Comparison of ENCODE assay signal across 10 mouse cellular contexts in the genomic region with DNA sequence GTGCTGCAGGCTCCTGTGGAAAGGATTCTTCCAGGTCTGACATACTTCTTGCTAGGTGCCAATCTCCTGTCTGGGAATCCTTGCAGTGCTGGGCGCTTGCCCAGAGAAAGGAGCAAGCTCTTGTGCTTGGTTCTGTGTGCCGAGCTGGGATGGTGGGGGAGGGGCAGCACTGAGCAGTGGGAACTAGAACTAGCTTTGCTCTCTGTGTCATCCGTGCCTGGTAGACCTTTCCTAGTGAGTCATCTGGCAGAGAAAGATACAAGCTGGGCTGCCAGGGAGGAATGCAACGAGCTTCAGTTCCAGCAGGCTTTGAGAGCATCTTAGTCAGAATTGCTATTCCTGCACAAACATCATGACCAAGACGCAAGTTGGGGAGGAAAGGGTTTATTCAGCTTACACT.
DNase-seq lines count a peak whose midpoint lies in the region; ATAC-seq and TF ChIP-seq lines count a peak whose summit lies in the region.
"Had no signal": no experiment of that assay in that cellular context is flagged by ENCODE, and none has a peak within 500 bp of the region (broad histone marks: within the 10 kb centered on the region; RNA-seq: fewer than 3 reads in every experiment).

No protein-coding gene starts in this region.

- no peak for ATAC-seq in hindbrain, postnatal 0 days
- no peak for ATAC-seq in hindbrain, embryonic 16.5 days
- ATAC-seq in kidney, embryonic 14.5 days (ENCODE audit: low FRiP score, low TSS enrichment): no peak
- ATAC-seq in hindbrain, embryonic 13.5 days (ENCODE audit: low FRiP score): no peak

- H3K4me2 ChIP-seq in hindbrain, postnatal 0 days (ENCODE audit: low read depth, low read length): no peak overlapping the region
- no peak overlapping the region for H3K4me2 ChIP-seq in hindbrain, embryonic 16.5 days (ENCODE audit: low read length)
- no peak overlapping the region for H3K4me2 ChIP-seq in kidney, embryonic 14.5 days (replicated peaks; ENCODE audit: low read depth, low read length)
- H3K4me2 ChIP-seq in hindbrain, embryonic 13.5 days: no peak overlapping the region
- H3K4me2 ChIP-seq: limb, embryonic 13.5 days; neural tube, embryonic 13.5 days had no signal

- H3K36me3 ChIP-seq in hindbrain, postnatal 0 days (ENCODE audit: insufficient read depth, low read length): no peaks in the 10 kb centered on the region
- H3K36me3 ChIP-seq in hindbrain, embryonic 16.5 days (ENCODE audit: control insufficient read depth, insufficient read depth, low read length): no peaks in the 10 kb centered on the region
- H3K36me3 ChIP-seq in kidney, embryonic 14.5 days (ENCODE audit: control insufficient read depth, insufficient read depth, low read length): no peaks in the 10 kb centered on the region
- H3K36me3 ChIP-seq in hindbrain, embryonic 13.5 days: no peaks in the 10 kb centered on the region
- H3K36me3 ChIP-seq: limb, embryonic 13.5 days; neural tube, embryonic 13.5 days had no signal

- no peak for TF ChIP-seq CTCF in hindbrain, postnatal 0 days (IDR thresholded peaks at IDR 0.05; ENCODE audit: low read depth)

- H3K27me3 ChIP-seq in hindbrain, postnatal 0 days (ENCODE audit: insufficient read depth, low read length): no peaks in the 10 kb centered on the region
- H3K27me3 ChIP-seq in hindbrain, embryonic 16.5 days (replicated peaks; ENCODE audit: control insufficient read depth, insufficient read depth, low read length): no peaks in the 10 kb centered on the region
- H3K27me3 ChIP-seq in kidney, embryonic 14.5 days (ENCODE audit: control insufficient read depth, insufficient read depth, low read length): no peaks in the 10 kb centered on the region
- no peaks in the 10 kb centered on the region for H3K27me3 ChIP-seq in hindbrain, embryonic 13.5 days
- H3K27me3 ChIP-seq: limb, embryonic 13.5 days; neural tube, embryonic 13.5 days had no signal

- no peak overlapping the region for H3K9ac ChIP-seq in hindbrain, postnatal 0 days (replicated peaks; ENCODE audit: low read length)
- no peak overlapping the region for H3K9ac ChIP-seq in hindbrain, embryonic 16.5 days (ENCODE audit: low read depth, low read length)
- H3K9ac ChIP-seq in kidney, embryonic 14.5 days (ENCODE audit: low read depth, low read length): no peak overlapping the region
- no peak overlapping the region for H3K9ac ChIP-seq in hindbrain, embryonic 13.5 days
- H3K9ac ChIP-seq: limb, embryonic 13.5 days; neural tube, embryonic 13.5 days had no signal

- 36% methylated on average over 5 of the region's 5 CpGs for whole genome bisulfite sequencing in hindbrain, postnatal 0 days
- 38% methylated on average over 5 of the region's 5 CpGs for WGBS in hindbrain, embryonic 16.5 days
- WGBS in kidney, embryonic 14.5 days: 49% methylated on average over 5 of the region's 5 CpGs
- WGBS in hindbrain, embryonic 13.5 days: 50% methylated on average over 5 of the region's 5 CpGs

- DNase-seq in hindbrain, postnatal 0 days (ENCODE audit: low spot score): peak; percentile 28
- DNase-seq in adrenal gland, postnatal 36 days: peak; percentile 81 to 91
- peak; percentile 20 for DNase-seq in gastrocnemius, postnatal 25 days
- peak; percentile 20 for DNase-seq in lung, postnatal 36 days
- no peak for DNase-seq in spleen, adult 12 weeks (ENCODE audit: low spot score)

- no peak overlapping the region for H3K27ac ChIP-seq in hindbrain, postnatal 0 days
- H3K27ac ChIP-seq in hindbrain, embryonic 16.5 days (ENCODE audit: low read depth, low read length): no peak overlapping the region
- H3K27ac ChIP-seq in kidney, embryonic 14.5 days (ENCODE audit: low read depth, low read length): no peak overlapping the region
- H3K27ac ChIP-seq in hindbrain, embryonic 13.5 days: no peak overlapping the region
- H3K27ac ChIP-seq: limb, embryonic 13.5 days; neural tube, embryonic 13.5 days had no signal

- no peaks in the 10 kb centered on the region for H3K9me3 ChIP-seq in hindbrain, postnatal 0 days (ENCODE audit: low read length)
- H3K9me3 ChIP-seq in hindbrain, embryonic 16.5 days (ENCODE audit: control insufficient read depth, low read length): no peaks in the 10 kb centered on the region
- H3K9me3 ChIP-seq in kidney, embryonic 14.5 days (ENCODE audit: control insufficient read depth, low read length): no peaks in the 10 kb centered on the region
- no peaks in the 10 kb centered on the region for H3K9me3 ChIP-seq in hindbrain, embryonic 13.5 days
- H3K9me3 ChIP-seq: limb, embryonic 13.5 days; neural tube, embryonic 13.5 days had no signal

- H3K4me3 ChIP-seq in hindbrain, postnatal 0 days (ENCODE audit: low read length): no peak overlapping the region
- no peak overlapping the region for H3K4me3 ChIP-seq in hindbrain, embryonic 16.5 days (ENCODE audit: low read length)
- H3K4me3 ChIP-seq in kidney, embryonic 14.5 days (ENCODE audit: low read length): no peak overlapping the region
- H3K4me3 ChIP-seq in hindbrain, embryonic 13.5 days: no peak overlapping the region
- H3K4me3 ChIP-seq: limb, embryonic 13.5 days; neural tube, embryonic 13.5 days had no signal

- no peaks in the 10 kb centered on the region for H3K4me1 ChIP-seq in hindbrain, postnatal 0 days (ENCODE audit: insufficient read depth, low read length)
- H3K4me1 ChIP-seq in hindbrain, embryonic 16.5 days (ENCODE audit: control insufficient read depth, insufficient read depth, low read depth, low read length): no peaks in the 10 kb centered on the region; the same call in 1 of the 2 replicates
- no peaks in the 10 kb centered on the region for H3K4me1 ChIP-seq in kidney, embryonic 14.5 days (ENCODE audit: control insufficient read depth, insufficient read depth, low read length)
- H3K4me1 ChIP-seq in hindbrain, embryonic 13.5 days (replicated peaks): peaks cover 17% of the 10 kb centered on the region
- H3K4me1 ChIP-seq: limb, embryonic 13.5 days; neural tube, embryonic 13.5 days had no signal
